Mouse (Mus musculus) midbrain, embryonic 13.5 days (tissue): ENCODE data around the gene Itih5. TPM values are rescaled to one million over a fixed set of nuclear protein-coding genes. Genes with fewer than 3 reads are reported as not detected.

Source experiments
- ATAC-seq: fragments of 200-750 bp; cut with Nextera tagmentation; 2 replicates; pipeline ENCODE4 v1.8.0; 2017; ENCODE audit warnings: mild to moderate bottlenecking, moderate TSS enrichment, moderate library complexity
- H3K27ac ChIP-seq: fragments of 300-500 bp; sonication (generic); 2 replicates; pipeline ENCODE4 v1.5.1; 2015; ENCODE audit warnings: inconsistent platforms, mild to moderate bottlenecking, moderate library complexity
- H3K27me3 ChIP-seq: fragments of 300-500 bp; sonication (generic); 2 replicates; pipeline ENCODE4 v1.6.1; 2015; ENCODE audit warnings: mild to moderate bottlenecking, inconsistent platforms
- H3K36me3 ChIP-seq: fragments of 300-500 bp; sonication (generic); 2 replicates; pipeline ENCODE4 v1.6.1; 2015; ENCODE audit warnings: mild to moderate bottlenecking, inconsistent platforms
- H3K4me1 ChIP-seq: fragments of 300-500 bp; sonication (generic); replicated peaks from 2 replicates; pipeline ENCODE4 v1.6.1; 2015; ENCODE audit warnings: inconsistent platforms
- H3K4me2 ChIP-seq: fragments of 300-500 bp; sonication (generic); replicated peaks from 2 replicates; pipeline ENCODE4 v1.6.1; 2015; ENCODE audit warnings: moderate library complexity, mild to moderate bottlenecking, inconsistent platforms
- H3K4me3 ChIP-seq: fragments of 300-500 bp; sonication (generic); replicated peaks from 2 replicates; pipeline ENCODE4 v1.5.1; 2015; ENCODE audit warnings: mild to moderate bottlenecking, inconsistent platforms
- H3K9ac ChIP-seq: fragments of 300-500 bp; sonication (generic); replicated peaks from 2 replicates; pipeline ENCODE4 v1.6.1; 2015; ENCODE audit warnings: mild to moderate bottlenecking, inconsistent platforms
- H3K9me3 ChIP-seq: fragments of 300-500 bp; sonication (generic); 2 replicates; pipeline ENCODE4 v1.6.1; 2016; ENCODE audit warnings: mild to moderate bottlenecking, inconsistent platforms
- WGBS: fragments of 180-500 bp; shearing (Covaris S2); methylation state at CpG from one replicate; pipeline ENCODE4 v1.1.7; 2015; 5-methylcytosine and 5-hydroxymethylcytosine counted together
- polyA plus RNA-seq: library from polyadenylated mRNA; unstranded; fragments of >200 nt; fragmentation: Nextera tagmentation; extraction: Ambion mirVana; gene quantifications from 2 replicates; pipeline ENCODE4 v1.2.1, GENCODE M21; 2015

The Itih5 gene
- polyA plus RNA-seq, 1 experiment from 2014 or later, result 6.2 TPM

GRCm38 (mm10) chr2:10273541-10274050 lies 120.2 kb downstream of the Itih5 start:
- no peak overlapping the region for H3K27ac ChIP-seq
- H3K4me2 ChIP-seq, result no peak overlapping the region
- no peaks in the 10 kb centered on the region for H3K27me3 ChIP-seq
- H3K36me3 ChIP-seq, result no peaks in the 10 kb centered on the region
- no peak for ATAC-seq
- no peak overlapping the region for H3K9ac ChIP-seq
- no peaks in the 10 kb centered on the region for H3K9me3 ChIP-seq
- no peak overlapping the region for H3K4me3 ChIP-seq
- peaks cover 13% of the 10 kb centered on the region for H3K4me1 ChIP-seq
- 93% methylated on average over 3 of the region's 3 CpGs for WGBS

GRCm38 (mm10) chr2:10276194-10276593 lies 122.8 kb downstream of the Itih5 start:
- Histone ChIP-seq H3K9ac (no peak overlapping the region), H3K27ac (no peak overlapping the region), H3K9me3 (no peaks in the 10 kb centered on the region), H3K4me2 (no peak overlapping the region), H3K27me3 (peaks cover 10% of the 10 kb centered on the region), H3K4me3 (no peak overlapping the region), H3K4me1 (peaks cover 13% of the 10 kb centered on the region), H3K36me3 (no peaks in the 10 kb centered on the region)
- ATAC-seq, result peak; percentile 94
- WGBS, result 54% methylated on average over 2 of the region's 2 CpGs

- no peak for ATAC-seq
- 19% methylated on average over 5 of the region's 5 CpGs for WGBS
Measured at GRCm38 (mm10) chr2:10283686-10284085, 130.3 kb downstream of the Itih5 start.

GRCm38 (mm10) chr2:10284636-10285270 lies 131.4 kb downstream of the Itih5 start:
- H3K4me2 ChIP-seq, result no peak overlapping the region; the same call in 1 of the 2 replicates
- peak; percentile 44 for ATAC-seq
- no peak overlapping the region for H3K9ac ChIP-seq
- H3K4me1 ChIP-seq, result peaks cover 10% of the 10 kb centered on the region
- no peaks in the 10 kb centered on the region for H3K9me3 ChIP-seq
- H3K36me3 ChIP-seq, result no peaks in the 10 kb centered on the region
- WGBS, result 1% methylated on average over 10 of the region's 10 CpGs
- peaks cover 72% of the 10 kb centered on the region for H3K27me3 ChIP-seq
- no peak overlapping the region for H3K27ac ChIP-seq
- H3K4me3 ChIP-seq, result no peak overlapping the region

More at GRCm38 (mm10) chr2:10283686-10284085, 130.3 kb downstream of the Itih5 start:
- Histone ChIP-seq H3K4me3 (no peak overlapping the region), H3K27ac (no peak overlapping the region), H3K9ac (no peak overlapping the region), H3K9me3 (no peaks in the 10 kb centered on the region), H3K4me1 (peaks cover 10% of the 10 kb centered on the region), H3K4me2 (no peak overlapping the region), H3K27me3 (peaks cover 66% of the 10 kb centered on the region), H3K36me3 (no peaks in the 10 kb centered on the region)

GRCm38 (mm10) chr2:10285975-10286374 lies 132.6 kb downstream of the Itih5 start:
- no peaks in the 10 kb centered on the region for H3K9me3 ChIP-seq
- H3K4me3 ChIP-seq, result no peak overlapping the region
- H3K4me1 ChIP-seq, result peaks cover 10% of the 10 kb centered on the region
- WGBS, result 12% methylated on average over 13 of the region's 13 CpGs
- no peak overlapping the region for H3K4me2 ChIP-seq
- no peak overlapping the region for H3K9ac ChIP-seq
- H3K27me3 ChIP-seq, result peaks cover 73% of the 10 kb centered on the region
- peak; percentile 55; the same call in 1 of the 2 replicates for ATAC-seq
- H3K27ac ChIP-seq, result no peak overlapping the region
- no peaks in the 10 kb centered on the region for H3K36me3 ChIP-seq

- Histone ChIP-seq H3K4me2 (no peak overlapping the region), H3K9ac (no peak overlapping the region), H3K9me3 (no peaks in the 10 kb centered on the region), H3K4me1 (peaks cover 8% of the 10 kb centered on the region), H3K27me3 (peaks cover 65% of the 10 kb centered on the region), H3K4me3 (no peak overlapping the region), H3K36me3 (no peaks in the 10 kb centered on the region), H3K27ac (no peak overlapping the region)
- 20% methylated on average over 12 of the region's 12 CpGs for WGBS
- ATAC-seq, result 0 out of 2 replicates have a peak, but pooled peaks have one; percentile 51
Measured at GRCm38 (mm10) chr2:10288142-10288831, 134.9 kb downstream of the Itih5 start.

- Histone ChIP-seq H3K27me3 (peaks cover 59% of the 10 kb centered on the region), H3K9me3 (no peaks in the 10 kb centered on the region), H3K4me3 (no peak overlapping the region), H3K4me2 (no peak overlapping the region), H3K36me3 (no peaks in the 10 kb centered on the region), H3K4me1 (peaks cover 7% of the 10 kb centered on the region), H3K9ac (no peak overlapping the region), H3K27ac (no peak overlapping the region)
- ATAC-seq, result no peak
- WGBS, result 0% methylated on average over 1 of the region's 1 CpGs
Measured at GRCm38 (mm10) chr2:10288881-10289280, 135.5 kb downstream of the Itih5 start.

GRCm38 (mm10) chr2:10290115-10290514 lies 136.7 kb downstream of the Itih5 start:
- no peak overlapping the region for H3K4me2 ChIP-seq
- no peak overlapping the region for H3K9ac ChIP-seq
- H3K9me3 ChIP-seq, result no peaks in the 10 kb centered on the region
- H3K4me1 ChIP-seq, result peaks cover under 1% of the 10 kb centered on the region; the same call in 1 of the 2 replicates
- 84% methylated on average over 7 of the region's 7 CpGs for WGBS
- ATAC-seq, result no peak
- no peak overlapping the region for H3K4me3 ChIP-seq
- H3K36me3 ChIP-seq, result no peaks in the 10 kb centered on the region
- H3K27ac ChIP-seq, result no peak overlapping the region
- H3K27me3 ChIP-seq, result peaks cover 57% of the 10 kb centered on the region

GRCm38 (mm10) chr2:10293556-10294206 lies 140.3 kb downstream of the Itih5 start:
- ATAC-seq, result no peak
- no peak overlapping the region for H3K4me3 ChIP-seq
- H3K9ac ChIP-seq, result no peak overlapping the region
- no peaks in the 10 kb centered on the region for H3K36me3 ChIP-seq
- no peak overlapping the region for H3K4me2 ChIP-seq
- peaks cover 28% of the 10 kb centered on the region; the same call in 1 of the 2 replicates for H3K27me3 ChIP-seq
- no peak overlapping the region for H3K27ac ChIP-seq
- WGBS, result 38% methylated on average over 10 of the region's 10 CpGs
- peaks cover 3% of the 10 kb centered on the region; the same call in 1 of the 2 replicates for H3K4me1 ChIP-seq
- no peaks in the 10 kb centered on the region for H3K9me3 ChIP-seq

- H3K9me3 ChIP-seq, result no peaks in the 10 kb centered on the region
- 11% methylated on average over 11 of the region's 11 CpGs for WGBS
- peaks cover 7% of the 10 kb centered on the region for H3K4me1 ChIP-seq
- no peaks in the 10 kb centered on the region for H3K36me3 ChIP-seq
- no peak overlapping the region for H3K27ac ChIP-seq
- peaks cover 15% of the 10 kb centered on the region; the same call in 1 of the 2 replicates for H3K27me3 ChIP-seq
- H3K4me3 ChIP-seq, result no peak overlapping the region
- no peak for ATAC-seq
- H3K9ac ChIP-seq, result no peak overlapping the region
- H3K4me2 ChIP-seq, result no peak overlapping the region
Measured at GRCm38 (mm10) chr2:10295908-10296307, 142.5 kb downstream of the Itih5 start.

GRCm38 (mm10) chr2:10300244-10300643 lies 146.9 kb downstream of the Itih5 start:
- no peak for ATAC-seq
- H3K9me3 ChIP-seq, result no peaks in the 10 kb centered on the region

GRCm38 (mm10) chr2:10300771-10301170 lies 147.4 kb downstream of the Itih5 start:
- 35% methylated on average over 10 of the region's 10 CpGs for WGBS
- Histone ChIP-seq H3K4me2 (peak overlapping the region; percentile 49), H3K4me1 (peaks cover 8% of the 10 kb centered on the region), H3K27ac (no peak overlapping the region), H3K9ac (no peak overlapping the region), H3K9me3 (no peaks in the 10 kb centered on the region), H3K36me3 (no peaks in the 10 kb centered on the region), H3K4me3 (peak overlapping the region; percentile 23), H3K27me3 (peaks cover 3% of the 10 kb centered on the region; the same call in 1 of the 2 replicates)
- ATAC-seq, result peak; percentile 86

More at GRCm38 (mm10) chr2:10300244-10300643, 146.9 kb downstream of the Itih5 start:
- Histone ChIP-seq H3K4me2 (no peak overlapping the region), H3K4me3 (no peak overlapping the region), H3K36me3 (no peaks in the 10 kb centered on the region), H3K9ac (no peak overlapping the region), H3K27me3 (peaks cover 3% of the 10 kb centered on the region; the same call in 1 of the 2 replicates), H3K4me1 (peaks cover 8% of the 10 kb centered on the region), H3K27ac (no peak overlapping the region)
- WGBS, result 55% methylated on average over 7 of the region's 7 CpGs
